Mouse (Mus musculus) forebrain, embryonic 15.5 days (tissue): ENCODE data around the gene Las1l. TPM values are rescaled to one million over a fixed set of nuclear protein-coding genes. Genes with fewer than 3 reads are reported as not detected.
A peak's percentile ranks its signal among the peaks of the same experiment; 100 is the strongest.
"Not testable (repeated sequence)": the region's sequence is repeated elsewhere in the genome, so short reads cannot be mapped to it uniquely, and the experiment has no call there.

Experiments
- ATAC-seq: fragments of 200-750 bp; cut with Nextera tagmentation; replicated peaks from 2 replicates; pipeline ENCODE4 v1.8.0; 2017; ENCODE audit warnings: mild to moderate bottlenecking, moderate TSS enrichment, moderate library complexity
- H3K27ac ChIP-seq: fragments of 300-500 bp; sonication (generic); replicated peaks from 2 replicates; pipeline ENCODE4 v1.5.1; 2015; ENCODE audit warnings: mild to moderate bottlenecking, inconsistent platforms
- H3K27me3 ChIP-seq: fragments of 300-500 bp; sonication (generic); 2 replicates; pipeline ENCODE4 v1.6.1; 2015; ENCODE audit warnings: inconsistent platforms
- H3K36me3 ChIP-seq: fragments of 300-500 bp; sonication (generic); 2 replicates; pipeline ENCODE4 v1.6.1; 2015; ENCODE audit warnings: mild to moderate bottlenecking, inconsistent platforms
- H3K4me1 ChIP-seq: fragments of 300-500 bp; sonication (generic); 2 replicates; pipeline ENCODE4 v1.6.1; 2015; ENCODE audit warnings: inconsistent platforms
- H3K4me2 ChIP-seq: fragments of 300-500 bp; sonication (generic); replicated peaks from 2 replicates; pipeline ENCODE4 v1.6.1; 2015; ENCODE audit warnings: mild to moderate bottlenecking, inconsistent platforms
- H3K4me3 ChIP-seq: fragments of 300-500 bp; sonication (generic); 2 replicates; pipeline ENCODE4 v1.5.1; 2015; ENCODE audit warnings: mild to moderate bottlenecking, inconsistent platforms
- H3K9ac ChIP-seq: fragments of 300-500 bp; sonication (generic); replicated peaks from 2 replicates; pipeline ENCODE4 v1.6.1; 2015; ENCODE audit warnings: mild to moderate bottlenecking, inconsistent platforms
- H3K9me3 ChIP-seq: fragments of 300-500 bp; sonication (generic); 2 replicates; pipeline ENCODE4 v1.6.1; 2016; ENCODE audit warnings: inconsistent platforms
- WGBS: fragments of 180-500 bp; shearing (Covaris S2); methylation state at CpG from one replicate; pipeline ENCODE4 v1.1.7; 2015; ENCODE audit warnings: mixed read lengths; 5-methylcytosine and 5-hydroxymethylcytosine counted together
- polyA plus RNA-seq: library from polyadenylated mRNA; unstranded; fragments of >200 nt; fragmentation: Nextera tagmentation; extraction: Ambion mirVana; gene quantifications from 2 replicates; pipeline ENCODE4 v1.2.1, GENCODE M21; 2015

Gene Las1l
- polyA plus RNA-seq: 78.1 and 78.3 TPM in 2 replicates

DNA sequence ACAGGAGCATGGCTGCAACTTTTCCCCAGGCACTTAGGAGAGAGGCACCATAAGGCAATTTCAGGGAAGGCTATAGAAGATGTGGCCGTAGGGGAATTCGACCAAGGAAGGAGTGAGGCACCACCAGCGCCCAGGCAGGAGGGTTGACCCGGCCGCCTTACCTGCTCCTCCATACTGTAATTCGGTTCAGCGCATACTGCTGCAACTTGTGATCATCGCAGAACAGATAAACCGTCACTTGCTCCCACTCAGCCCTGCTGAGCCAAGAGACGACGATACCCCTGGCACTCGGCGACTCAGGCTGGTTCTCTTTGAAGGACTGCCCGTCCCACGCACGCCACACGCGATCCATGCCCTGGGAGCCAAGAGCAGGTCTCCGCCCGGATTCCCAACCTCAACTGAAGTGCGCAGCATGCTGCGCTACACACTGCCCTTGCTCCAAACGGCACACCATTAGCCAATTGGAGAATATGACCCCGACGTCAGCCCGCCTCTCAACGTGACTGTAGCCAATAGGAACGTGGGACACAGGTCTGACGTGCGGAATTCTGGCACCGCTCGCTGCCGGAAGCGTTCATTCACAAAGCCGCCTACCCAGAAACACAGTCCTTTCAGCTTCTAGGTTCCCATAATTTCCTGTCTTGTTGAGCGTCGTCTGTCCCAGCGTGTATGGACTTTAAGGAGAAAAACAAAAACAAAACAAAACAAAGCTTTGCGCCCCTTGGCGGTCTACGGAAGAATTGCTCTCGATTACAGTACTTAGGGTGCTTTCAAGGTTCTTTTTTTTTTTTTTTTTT, at the start of gene Las1l:
Las1l (minus strand) TSS at position 466 of the 797 bp plus-strand sequence.
- Histone ChIP-seq H3K9ac (peak within 1 kb of the TSS; percentile 50), H3K9me3 (no peaks in the 10 kb centered on the region), H3K27ac (peak within 1 kb of the TSS; percentile 64; the same call in 1 of the 2 replicates), H3K4me3 (peak within 1 kb of the TSS; percentile 65), H3K4me1 (peaks cover 8% of the 10 kb centered on the region), H3K4me2 (peak within 1 kb of the TSS; percentile 53), H3K36me3 (no peaks in the 10 kb centered on the region), H3K27me3 (no peaks in the 10 kb centered on the region)
- peak; percentile 100 for ATAC-seq
- WGBS: 28% methylated on average over 42 of the region's 42 CpGs

DNA sequence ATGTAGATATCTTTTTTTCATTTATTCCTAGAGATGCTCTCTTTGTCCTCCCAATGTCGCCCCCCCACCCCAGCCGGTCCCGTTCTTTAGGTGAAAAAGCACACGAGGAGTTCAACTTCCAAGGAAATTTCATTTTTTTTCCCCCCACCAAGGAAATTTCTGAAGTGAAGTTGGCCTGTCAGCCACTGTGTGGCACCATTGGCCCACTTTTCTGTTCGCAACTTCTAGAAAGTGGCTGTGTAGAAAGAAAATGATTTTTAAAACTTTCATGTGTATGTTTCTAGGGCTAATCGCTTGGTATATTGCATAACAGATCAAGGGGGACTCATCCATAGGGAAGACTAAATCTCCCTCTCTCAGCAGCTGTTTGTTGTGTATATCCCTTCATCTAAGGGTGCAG, 49.6 kb upstream of the Las1l start:
- H3K27ac ChIP-seq: no peak overlapping the region
- no peaks in the 10 kb centered on the region for H3K27me3 ChIP-seq
- no peak for ATAC-seq
- WGBS: 74% methylated on average over 6 of the region's 6 CpGs
- no peaks in the 10 kb centered on the region for H3K9me3 ChIP-seq
- no peaks in the 10 kb centered on the region for H3K36me3 ChIP-seq
- no peak overlapping the region for H3K4me2 ChIP-seq
- no peak overlapping the region for H3K4me3 ChIP-seq
- H3K4me1 ChIP-seq: no peaks in the 10 kb centered on the region
- no peak overlapping the region for H3K9ac ChIP-seq

DNA sequence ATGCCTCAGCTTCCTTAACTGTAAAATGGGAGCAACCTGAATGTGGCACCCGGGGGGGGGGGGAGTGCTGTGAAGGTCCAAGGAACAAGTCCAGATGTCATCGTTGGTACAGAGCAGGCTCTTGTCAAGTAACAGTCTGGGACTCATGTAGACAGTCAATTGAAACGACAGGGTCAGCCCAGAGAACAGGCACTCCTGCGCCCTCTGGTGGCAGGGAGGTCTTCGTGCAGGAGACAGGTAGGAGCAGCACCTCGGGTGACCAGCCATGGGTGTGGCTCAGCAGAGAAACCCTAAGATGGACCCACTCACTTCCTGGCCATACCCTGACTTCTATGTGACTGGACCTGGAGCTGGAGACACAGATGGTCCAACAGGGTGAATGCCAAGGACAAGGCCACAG, 42.8 kb upstream of the Las1l start:
- no peak for ATAC-seq

DNA sequence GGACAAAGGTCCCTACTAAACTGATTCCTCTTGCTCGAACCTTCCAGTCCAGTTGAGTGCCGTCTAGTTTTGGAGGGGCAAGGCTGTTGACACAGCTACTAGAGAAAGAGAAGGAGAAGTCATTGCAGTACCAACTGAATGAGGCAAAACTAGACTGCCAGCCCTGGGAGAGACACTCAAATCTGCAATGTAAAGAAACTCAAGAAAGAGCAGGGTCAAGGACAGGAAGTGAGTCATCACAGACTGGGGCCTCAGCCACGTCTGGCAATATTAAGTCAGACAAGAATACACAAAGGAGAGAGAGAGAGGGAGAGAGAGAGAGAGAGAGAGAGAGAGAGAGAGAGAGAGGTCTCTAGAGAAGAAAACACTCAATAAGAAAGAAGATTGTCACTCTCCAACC, 36.4 kb upstream of the Las1l start:
- ATAC-seq: no peak
- no peak overlapping the region for H3K9ac ChIP-seq
- no peak overlapping the region for H3K4me2 ChIP-seq
- no peaks in the 10 kb centered on the region for H3K4me1 ChIP-seq
- H3K27me3 ChIP-seq: no peaks in the 10 kb centered on the region
- H3K9me3 ChIP-seq: no peaks in the 10 kb centered on the region
- H3K4me3 ChIP-seq: no peak overlapping the region
- H3K36me3 ChIP-seq: no peaks in the 10 kb centered on the region
- no peak overlapping the region for H3K27ac ChIP-seq
- 81% methylated on average over 3 of the region's 3 CpGs for WGBS

More for the DNA sequence above, 42.8 kb upstream of the Las1l start:
- Histone ChIP-seq H3K9ac (no peak overlapping the region), H3K36me3 (no peaks in the 10 kb centered on the region), H3K4me1 (no peaks in the 10 kb centered on the region), H3K27ac (no peak overlapping the region), H3K9me3 (no peaks in the 10 kb centered on the region), H3K27me3 (no peaks in the 10 kb centered on the region), H3K4me3 (no peak overlapping the region), H3K4me2 (no peak overlapping the region)
- WGBS: 76% methylated on average over 6 of the region's 6 CpGs

DNA sequence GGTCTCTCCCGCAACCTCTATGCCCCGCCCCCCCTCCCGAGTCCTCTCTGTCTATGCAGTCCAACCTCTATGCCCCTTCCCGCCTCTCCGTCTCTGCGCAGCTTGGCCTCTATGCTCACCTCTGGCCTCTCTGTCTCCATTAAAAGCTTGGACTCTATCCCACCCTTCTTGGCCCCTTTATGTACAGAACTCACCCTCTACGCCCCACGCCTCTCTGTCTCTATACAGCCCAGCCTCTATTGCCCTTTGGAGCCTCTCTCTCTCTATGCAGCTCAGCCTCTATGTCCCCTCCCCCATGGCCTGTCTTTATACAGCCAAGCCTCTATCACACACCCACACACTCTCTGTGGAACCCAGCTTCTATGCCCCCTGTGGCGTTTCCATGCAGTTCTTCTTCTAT, 13.2 kb upstream of the Las1l start:
- WGBS: 89% methylated on average over 8 of the region's 9 CpGs
- no peak overlapping the region for H3K9ac ChIP-seq
- no peak for ATAC-seq

DNA sequence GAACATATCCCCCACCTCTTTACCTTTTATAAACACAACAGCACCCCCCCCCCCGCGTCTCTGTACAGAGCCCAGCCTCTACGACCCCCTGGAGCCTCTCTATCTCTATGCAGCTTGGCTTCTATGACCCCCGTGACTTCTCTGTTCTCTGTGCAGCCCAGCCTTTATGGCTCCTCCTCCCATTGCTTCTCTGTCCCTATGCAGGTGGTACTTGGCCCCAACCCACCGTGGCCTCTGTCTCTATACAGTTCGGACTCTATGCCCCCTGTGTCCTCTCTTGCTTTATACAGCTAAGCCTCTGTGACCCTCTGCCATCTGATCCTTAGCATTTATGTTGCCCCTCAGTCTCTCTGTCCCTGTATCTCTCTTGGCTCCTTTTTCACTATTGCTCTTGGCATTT, 12.4 kb upstream of the Las1l start:
- no peaks in the 10 kb centered on the region for H3K36me3 ChIP-seq
- no peak overlapping the region for H3K4me2 ChIP-seq
- no peak overlapping the region for H3K4me3 ChIP-seq
- H3K9me3 ChIP-seq: no peaks in the 10 kb centered on the region
- H3K27me3 ChIP-seq: no peaks in the 10 kb centered on the region
- peak overlapping the region; percentile 81; the same call in 1 of the 2 replicates for H3K27ac ChIP-seq
- no peak overlapping the region for H3K9ac ChIP-seq
- no peak for ATAC-seq
- no peaks in the 10 kb centered on the region for H3K4me1 ChIP-seq
- WGBS: 23% methylated on average over 6 of the region's 6 CpGs

More for the DNA sequence above, 13.2 kb upstream of the Las1l start:
- Histone ChIP-seq H3K9me3 (no peaks in the 10 kb centered on the region), H3K4me3 (no peak overlapping the region), H3K4me2 (no peak overlapping the region), H3K27me3 (no peaks in the 10 kb centered on the region), H3K36me3 (no peaks in the 10 kb centered on the region), H3K4me1 (no peaks in the 10 kb centered on the region), H3K27ac (no peak overlapping the region)

DNA sequence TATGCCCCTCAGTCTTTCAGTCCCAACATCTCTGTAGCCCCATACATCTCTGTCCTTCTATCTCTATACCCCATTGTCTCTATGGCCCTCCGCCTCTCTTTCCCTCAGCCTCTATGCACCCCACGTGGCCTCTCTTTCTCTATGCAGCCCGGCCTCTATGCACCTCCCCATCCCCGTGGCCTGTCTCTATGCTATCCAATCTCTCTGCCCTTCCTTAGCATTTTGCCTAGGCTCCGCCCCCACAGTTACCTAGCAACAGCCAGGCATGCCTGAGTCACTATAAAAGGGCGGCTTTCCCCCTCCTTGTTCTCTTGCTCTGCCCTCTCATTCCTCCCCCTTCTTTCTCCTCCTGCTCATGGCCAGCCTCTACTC, 11.8 kb upstream of the Las1l start:
- H3K36me3 ChIP-seq: no peaks in the 10 kb centered on the region
- peak overlapping the region; percentile 43 for H3K4me3 ChIP-seq
- H3K27ac ChIP-seq: peak overlapping the region; percentile 81
- 27% methylated on average over 6 of the region's 6 CpGs for WGBS
- no peaks in the 10 kb centered on the region for H3K27me3 ChIP-seq
- peak overlapping the region; percentile 45 for H3K9ac ChIP-seq
- ATAC-seq: peak; percentile 96
- H3K9me3 ChIP-seq: no peaks in the 10 kb centered on the region
- no peaks in the 10 kb centered on the region for H3K4me1 ChIP-seq
- H3K4me2 ChIP-seq: peak overlapping the region; percentile 59

DNA sequence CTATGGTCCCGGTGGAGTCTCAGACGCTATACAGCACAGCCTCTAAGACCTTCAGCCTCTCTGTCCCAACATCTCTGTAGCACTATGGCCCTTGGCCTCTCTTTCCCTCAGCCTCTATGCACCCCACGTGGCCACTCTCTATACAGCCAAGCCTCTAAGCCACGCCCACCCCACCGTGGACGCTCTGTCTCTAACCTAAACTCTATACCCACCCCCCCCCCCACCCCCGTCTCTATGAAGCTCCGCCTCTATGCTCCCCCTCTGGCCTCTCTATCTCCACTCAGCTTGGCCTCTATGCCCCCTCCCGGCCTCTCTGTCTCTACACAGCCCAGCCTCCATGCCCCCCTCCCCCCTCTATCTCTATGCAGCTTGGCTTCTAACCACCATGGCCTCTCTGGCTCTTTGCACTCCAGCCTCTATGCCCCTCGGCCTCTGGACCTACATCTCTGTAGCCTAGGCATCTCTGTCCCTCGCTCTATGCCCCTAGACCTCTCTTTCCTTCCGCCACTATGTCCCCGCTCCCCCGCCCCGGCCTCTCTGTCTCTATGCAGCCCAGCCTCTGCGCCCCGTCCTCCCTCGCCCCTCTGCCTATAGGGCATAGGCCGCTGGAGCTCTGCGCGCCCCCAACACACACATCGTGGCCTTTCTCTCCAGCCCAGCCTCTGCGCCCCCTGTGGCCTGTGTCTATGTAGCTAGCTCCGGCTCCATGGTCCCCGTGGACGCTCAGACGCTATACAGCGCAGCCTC, 11.3 kb upstream of the Las1l start:
- ATAC-seq: peak; percentile 80
- peak overlapping the region; percentile 59 for H3K4me2 ChIP-seq
- H3K27me3 ChIP-seq: no peaks in the 10 kb centered on the region
- peak overlapping the region; percentile 45 for H3K9ac ChIP-seq
- H3K9me3 ChIP-seq: no peaks in the 10 kb centered on the region
- no peaks in the 10 kb centered on the region for H3K4me1 ChIP-seq
- H3K36me3 ChIP-seq: no peaks in the 10 kb centered on the region
- 19% methylated on average over 28 of the region's 28 CpGs for WGBS
- H3K27ac ChIP-seq: peak overlapping the region; percentile 81
- peak overlapping the region; percentile 43 for H3K4me3 ChIP-seq

DNA sequence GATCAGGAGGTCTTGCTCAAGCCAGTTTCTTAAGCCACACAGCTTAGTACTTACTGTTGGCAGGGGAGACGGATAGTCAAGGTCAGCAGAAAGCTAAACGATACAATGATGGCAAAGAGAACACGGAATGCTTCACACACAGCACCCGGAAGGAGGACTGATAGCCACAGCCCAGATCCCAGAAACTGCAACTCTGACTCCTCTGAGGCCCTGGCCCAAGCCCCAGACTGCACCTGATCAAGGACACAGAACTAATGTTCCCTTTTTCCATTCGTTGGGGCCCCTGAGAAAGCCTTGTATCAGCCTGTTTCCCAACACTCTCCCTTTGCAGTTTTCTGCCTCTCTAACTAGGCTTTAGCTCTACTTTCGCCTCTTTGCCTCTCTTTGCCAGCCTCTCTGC, 8.3 kb upstream of the Las1l start:
- H3K27ac ChIP-seq: no peak overlapping the region
- H3K36me3 ChIP-seq: no peaks in the 10 kb centered on the region
- H3K9me3 ChIP-seq: no peaks in the 10 kb centered on the region
- 85% methylated on average over 6 of the region's 6 CpGs for WGBS
- H3K4me1 ChIP-seq: no peaks in the 10 kb centered on the region
- H3K9ac ChIP-seq: no peak overlapping the region
- no peak overlapping the region for H3K4me3 ChIP-seq
- ATAC-seq: no peak
- no peaks in the 10 kb centered on the region for H3K27me3 ChIP-seq
- H3K4me2 ChIP-seq: no peak overlapping the region

DNA sequence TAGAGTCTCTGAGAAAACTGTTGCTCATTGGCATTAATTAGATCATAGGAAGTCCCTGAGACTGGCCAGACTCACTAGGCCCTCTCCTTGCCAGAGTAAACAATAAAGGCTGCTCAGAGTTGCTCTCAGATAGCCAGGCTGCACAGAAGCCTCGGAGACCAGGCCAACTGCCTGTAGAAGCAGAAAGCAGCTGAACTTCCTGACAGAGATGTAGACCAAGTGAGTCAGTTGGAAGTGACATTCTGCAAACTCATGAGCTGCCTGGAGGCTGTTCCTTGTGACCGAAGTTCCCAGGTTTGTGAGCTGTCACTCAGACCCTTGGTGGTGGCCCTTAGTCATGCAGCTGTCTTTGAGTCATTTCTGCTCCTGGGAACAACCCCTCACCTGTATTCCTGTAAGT, 6.6 kb upstream of the Las1l start:
- H3K27ac ChIP-seq: no peak overlapping the region
- ATAC-seq: no peak
- no peaks in the 10 kb centered on the region for H3K9me3 ChIP-seq
- H3K36me3 ChIP-seq: no peaks in the 10 kb centered on the region
- H3K4me3 ChIP-seq: no peak overlapping the region
- no peak overlapping the region for H3K9ac ChIP-seq
- no peaks in the 10 kb centered on the region for H3K27me3 ChIP-seq
- H3K4me2 ChIP-seq: no peak overlapping the region
- no peaks in the 10 kb centered on the region for H3K4me1 ChIP-seq
- 89% methylated on average over 2 of the region's 2 CpGs for WGBS

DNA sequence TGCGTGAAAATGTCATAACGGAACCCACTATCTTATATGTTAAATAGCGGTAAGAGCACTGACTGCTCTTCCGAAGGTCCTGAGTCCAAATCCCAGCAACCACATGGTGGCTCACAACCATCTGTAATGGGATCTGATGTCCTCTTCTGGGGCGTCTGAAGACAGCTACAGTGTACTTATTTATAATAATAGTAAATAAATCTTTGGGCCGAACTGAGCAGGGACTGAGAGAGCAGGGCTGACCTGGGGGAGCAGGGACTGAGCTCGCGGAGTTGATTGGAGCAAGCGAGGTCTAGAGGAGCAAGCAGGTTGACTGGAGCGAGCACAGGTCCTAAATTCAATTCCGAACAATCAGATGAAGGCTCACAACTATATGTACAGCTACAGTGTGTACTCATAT, 699 bp upstream of the Las1l start:
- H3K9me3 ChIP-seq, H3K4me1 ChIP-seq, H3K36me3 ChIP-seq, H3K27me3 ChIP-seq, H3K9ac ChIP-seq: not testable (repeated sequence)
- WGBS: 48% methylated on average over 11 of the region's 11 CpGs
- Histone ChIP-seq H3K4me3 (peak overlapping the region; percentile 65), H3K27ac (0 out of 2 replicates have a peak overlapping the region, but pooled peaks have one; percentile 11), H3K4me2 (peak overlapping the region; percentile 46)
- peak; percentile 9 for ATAC-seq

DNA sequence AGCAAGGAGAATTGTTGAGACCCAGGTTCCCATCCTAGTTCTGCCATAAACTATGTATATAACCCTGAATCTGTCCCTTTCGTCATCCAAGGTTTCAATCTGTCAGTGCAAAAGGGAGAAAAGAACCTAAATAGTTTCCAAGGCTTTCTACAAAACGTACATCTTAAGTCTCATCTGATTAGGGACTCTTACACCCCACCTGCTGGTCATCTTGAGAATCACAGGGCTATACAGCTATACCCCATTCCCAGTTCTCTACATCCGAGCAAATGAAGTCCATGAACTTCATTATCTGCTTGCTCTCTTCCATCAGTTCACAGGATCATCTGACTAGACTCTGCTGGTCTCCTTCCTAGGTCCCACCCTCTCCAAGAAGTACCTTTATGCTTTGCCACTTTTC, 6.0 kb downstream of the Las1l start:
- 35% methylated on average over 3 of the region's 3 CpGs for WGBS
- peaks cover 4% of the 10 kb centered on the region for H3K4me1 ChIP-seq
- ATAC-seq: no peak
- no peaks in the 10 kb centered on the region for H3K36me3 ChIP-seq
- H3K4me3 ChIP-seq: no peak overlapping the region
- no peak overlapping the region for H3K9ac ChIP-seq
- no peaks in the 10 kb centered on the region for H3K27me3 ChIP-seq
- no peak overlapping the region for H3K4me2 ChIP-seq
- H3K9me3 ChIP-seq: no peaks in the 10 kb centered on the region
- no peak overlapping the region for H3K27ac ChIP-seq
